Mouse (Mus musculus): Measurements from ENCODE around the gene Rundc3a. TPM values are rescaled to one million over a fixed set of nuclear protein-coding genes. Genes with fewer than 3 reads are reported as not detected.
"Not testable (repeated sequence)": the region's sequence is repeated elsewhere in the genome, so short reads cannot be mapped to it uniquely, and the experiment has no call there.

Gene Rundc3a
- polyA plus RNA-seq, 1 experiment from 2014 or later: 1.8 TPM

DNA sequence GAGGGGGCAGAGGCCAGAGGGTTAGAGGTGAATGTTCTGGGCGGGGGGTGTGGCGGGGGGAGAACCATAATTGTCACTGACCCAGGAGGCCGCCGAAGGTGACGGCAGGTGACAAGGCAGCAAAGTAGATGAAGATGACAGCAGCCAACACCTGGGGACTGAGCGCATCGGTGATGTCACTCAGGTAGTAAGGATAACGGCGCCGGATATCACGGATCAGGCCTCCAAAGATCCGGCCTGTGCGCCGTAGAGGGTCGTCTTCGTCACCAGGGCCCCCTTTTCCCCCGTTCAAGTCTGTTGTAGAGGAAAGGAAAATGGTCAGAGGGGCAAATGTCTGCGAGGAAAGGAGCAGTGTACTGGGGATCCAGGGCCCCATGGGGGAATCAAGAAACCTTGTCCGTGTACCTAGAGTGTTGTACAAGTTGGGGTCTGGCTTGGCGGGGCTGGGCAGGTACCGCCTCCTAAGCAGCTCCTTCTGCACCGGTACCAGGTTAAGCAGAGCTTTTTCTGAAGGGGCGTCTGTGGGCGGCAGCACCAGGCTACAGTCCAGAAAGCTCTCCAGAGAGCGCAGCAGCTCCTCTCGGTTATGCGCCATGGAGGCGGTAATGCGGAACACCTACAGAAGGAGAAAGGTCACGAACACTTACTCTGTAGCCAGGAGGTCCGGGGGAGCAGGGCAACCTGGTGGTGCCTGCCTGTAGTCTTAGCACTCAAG is 36.4 kb upstream of the Rundc3a start:
- 54% methylated on average over 31 of the region's 31 CpGs for WGBS
- peaks cover 73% of the 10 kb centered on the region for H3K27me3 ChIP-seq (ENCODE audit: insufficient read depth, poor library complexity, severe bottlenecking)

DNA sequence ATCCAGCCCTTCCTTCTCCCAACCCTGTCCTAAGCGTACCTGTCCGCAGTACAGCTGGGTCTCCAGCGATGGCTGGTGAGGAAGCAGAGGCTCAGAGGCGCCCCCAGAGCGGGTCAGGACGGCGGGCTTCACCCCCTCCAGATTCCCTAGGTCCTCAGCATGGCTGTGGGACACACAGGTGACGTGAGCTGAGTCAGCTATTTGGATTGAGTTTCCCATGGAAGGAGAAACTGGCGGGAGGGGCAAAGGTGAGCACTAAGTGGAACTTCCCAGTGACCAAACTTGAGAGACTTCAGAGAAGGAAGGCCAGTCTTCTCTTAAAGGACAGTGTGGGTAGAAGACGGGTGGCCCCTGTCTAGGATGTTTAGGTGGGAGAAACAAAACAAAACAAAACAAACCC is 34.8 kb upstream of the Rundc3a start:
- 59% methylated on average over 10 of the region's 10 CpGs for WGBS
- H3K36me3 ChIP-seq: no peaks in the 10 kb centered on the region
- H3K4me3 ChIP-seq: no peak overlapping the region
- H3K27me3 ChIP-seq (ENCODE audit: insufficient read depth, poor library complexity, severe bottlenecking): peaks cover 70% of the 10 kb centered on the region
- no peaks in the 10 kb centered on the region for H3K9me3 ChIP-seq
- no peaks in the 10 kb centered on the region; the same call in 1 of the 2 replicates for H3K4me1 ChIP-seq
- no peak for DNase-seq (ENCODE audit: low spot score)
- no peak overlapping the region for H3K27ac ChIP-seq

More for the DNA sequence above, 36.4 kb upstream of the Rundc3a start:
- Histone ChIP-seq H3K36me3 (0 out of 2 replicates have a peak, but pooled peaks cover 3% of the 10 kb centered on the region), H3K4me3 (no peak overlapping the region), H3K9me3 (no peaks in the 10 kb centered on the region), H3K27ac (no peak overlapping the region), H3K4me1 (no peaks in the 10 kb centered on the region; the same call in 1 of the 2 replicates)
- no peak for DNase-seq (ENCODE audit: low spot score)

DNA sequence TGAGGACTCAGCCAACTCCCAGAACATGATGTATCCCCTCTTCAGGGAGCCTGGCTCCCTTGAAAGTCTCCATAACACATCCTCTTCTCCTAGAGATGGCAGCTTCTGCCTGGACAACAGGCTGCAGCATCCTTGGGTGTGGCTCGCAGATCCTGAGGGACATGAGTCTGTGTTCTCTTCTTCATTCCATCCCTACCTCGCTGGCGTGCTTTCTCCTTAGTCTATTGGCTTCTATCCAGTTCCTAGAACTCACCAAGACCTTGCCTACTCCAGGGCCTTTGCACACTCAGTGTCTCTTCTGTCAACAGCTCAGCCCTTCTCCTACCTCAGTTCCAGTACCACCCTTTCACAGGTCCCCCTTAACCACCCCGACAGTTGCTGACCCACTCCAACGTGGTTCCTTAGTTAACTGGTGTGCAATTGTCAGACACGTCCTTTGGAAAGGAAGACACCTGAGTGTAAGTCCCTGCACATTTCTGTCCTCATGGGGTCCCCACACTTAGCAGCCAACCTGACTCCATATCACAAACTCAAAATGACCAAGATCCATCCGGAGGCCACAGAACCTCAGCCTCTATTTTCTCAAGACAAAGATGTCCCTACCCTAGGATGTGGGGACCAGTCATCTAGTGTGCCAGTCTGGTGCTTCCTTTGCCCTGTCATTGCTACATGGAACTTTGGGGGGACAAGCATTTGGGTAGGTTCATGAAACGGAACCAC is 31.3 kb upstream of the Rundc3a start:
- H3K36me3 ChIP-seq: no peaks in the 10 kb centered on the region
- H3K27ac ChIP-seq: peak overlapping the region; percentile 69; the same call in 1 of the 2 replicates
- H3K27me3 ChIP-seq (ENCODE audit: insufficient read depth, poor library complexity, severe bottlenecking): peaks cover 59% of the 10 kb centered on the region
- H3K9me3 ChIP-seq: no peaks in the 10 kb centered on the region
- H3K4me1 ChIP-seq: peaks cover 8% of the 10 kb centered on the region; the same call in 1 of the 2 replicates
- DNase-seq (ENCODE audit: low spot score): no peak
- H3K4me3 ChIP-seq: peak overlapping the region; percentile 47
- 75% methylated on average over 8 of the region's 8 CpGs for WGBS

DNA sequence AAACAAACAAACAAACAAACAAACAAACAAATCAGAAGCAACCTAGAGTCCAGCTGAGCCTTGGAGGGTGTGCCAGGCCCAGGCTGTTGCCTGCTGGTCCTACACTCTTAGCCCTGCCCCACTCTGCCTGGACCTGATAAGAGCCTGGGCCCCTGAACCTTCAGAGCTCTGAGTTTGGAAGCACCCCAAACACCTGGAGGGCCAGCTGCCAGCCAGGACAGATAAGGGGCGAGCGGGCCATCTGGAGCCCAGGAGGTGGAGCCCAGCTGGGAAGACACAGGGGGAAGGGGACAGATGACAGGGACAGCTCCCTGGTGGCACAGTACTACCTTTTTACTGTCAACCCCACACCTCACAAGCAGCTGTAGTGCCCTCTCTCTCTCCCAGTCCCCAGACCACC is 29.6 kb upstream of the Rundc3a start:
- Histone ChIP-seq H3K9me3 (no peaks in the 10 kb centered on the region), H3K4me1 (peaks cover 8% of the 10 kb centered on the region; the same call in 1 of the 2 replicates), H3K36me3 (no peaks in the 10 kb centered on the region), H3K27ac (peak overlapping the region; percentile 78; the same call in 1 of the 2 replicates), H3K4me3 (peak overlapping the region; percentile 47), H3K27me3 (ENCODE audit: insufficient read depth, poor library complexity, severe bottlenecking) (peaks cover 42% of the 10 kb centered on the region)
- DNase-seq (ENCODE audit: low spot score): peak; percentile 96
- WGBS: 21% methylated on average over 2 of the region's 2 CpGs

DNA sequence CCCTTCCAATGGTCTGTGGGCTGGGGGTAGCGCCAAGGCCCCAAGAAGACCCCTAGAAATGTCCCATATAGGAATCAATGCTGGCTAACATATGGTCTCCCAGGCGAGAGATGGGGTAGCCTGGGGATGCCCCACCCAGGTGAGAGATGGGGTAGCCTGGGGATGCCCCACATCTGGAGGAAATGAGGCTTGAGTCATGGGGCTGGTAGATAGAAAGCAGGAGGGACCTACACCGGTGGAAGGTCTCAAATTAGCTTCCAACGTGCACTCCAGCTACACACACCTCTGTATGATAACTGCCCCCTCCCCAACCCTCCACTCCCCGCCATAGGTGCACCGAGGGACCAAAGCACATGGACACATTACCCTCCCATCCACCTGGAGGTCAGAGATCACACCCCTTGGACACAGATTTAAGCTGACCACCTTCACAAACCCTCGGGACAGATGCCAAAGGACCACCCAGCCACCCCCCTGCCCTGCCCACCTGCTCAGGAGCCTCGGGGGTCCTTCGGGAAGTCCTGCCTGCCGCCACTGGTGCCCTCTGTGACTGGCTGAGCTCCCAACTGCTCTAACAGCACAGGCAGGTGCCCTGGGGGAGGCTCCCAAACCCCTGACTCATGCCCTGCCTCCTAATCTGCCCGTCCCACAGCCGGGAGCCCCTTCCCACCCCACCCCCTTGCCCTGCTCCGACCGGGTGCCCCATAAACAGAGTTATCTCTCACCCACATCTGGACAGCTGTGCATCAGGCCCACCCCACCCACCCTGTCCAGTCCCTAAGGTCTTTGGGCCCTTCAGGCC is 28.4 kb upstream of the Rundc3a start:
- peak; percentile 95 for DNase-seq (ENCODE audit: low spot score)
- Histone ChIP-seq H3K4me3 (peak overlapping the region; percentile 47), H3K9me3 (no peaks in the 10 kb centered on the region), H3K27me3 (ENCODE audit: insufficient read depth, poor library complexity, severe bottlenecking) (peaks cover 36% of the 10 kb centered on the region), H3K27ac (peak overlapping the region; percentile 78), H3K36me3 (no peaks in the 10 kb centered on the region), H3K4me1 (peaks cover 16% of the 10 kb centered on the region)
- WGBS: 66% methylated on average over 14 of the region's 14 CpGs

DNA sequence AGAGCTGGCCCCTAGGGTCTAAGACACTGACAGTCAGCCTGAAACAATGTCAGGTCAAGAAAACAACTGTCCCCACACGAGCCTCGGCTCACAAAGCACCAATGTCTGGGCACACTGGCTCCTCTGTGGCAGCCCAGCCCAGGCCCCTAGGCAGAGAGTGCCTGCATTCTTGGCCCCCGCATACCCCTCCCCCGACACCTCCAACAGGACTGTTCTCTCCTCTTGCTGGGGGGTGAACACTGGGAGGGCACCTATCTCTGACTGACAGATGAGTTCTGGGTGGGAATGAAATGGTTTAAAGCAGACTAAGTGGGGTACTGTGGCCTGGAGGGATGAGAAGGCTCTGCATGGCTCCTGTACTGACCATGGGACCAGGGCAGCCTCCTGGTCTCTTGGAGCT is 27.5 kb upstream of the Rundc3a start:
- H3K27me3 ChIP-seq (ENCODE audit: insufficient read depth, poor library complexity, severe bottlenecking): peaks cover 36% of the 10 kb centered on the region
- WGBS: 33% methylated on average over 4 of the region's 4 CpGs
- no peaks in the 10 kb centered on the region for H3K9me3 ChIP-seq
- H3K4me3 ChIP-seq: no peak overlapping the region
- peaks cover 18% of the 10 kb centered on the region for H3K4me1 ChIP-seq
- H3K36me3 ChIP-seq: no peaks in the 10 kb centered on the region
- peak overlapping the region; percentile 78; the same call in 1 of the 2 replicates for H3K27ac ChIP-seq
- DNase-seq (ENCODE audit: low spot score): no peak

DNA sequence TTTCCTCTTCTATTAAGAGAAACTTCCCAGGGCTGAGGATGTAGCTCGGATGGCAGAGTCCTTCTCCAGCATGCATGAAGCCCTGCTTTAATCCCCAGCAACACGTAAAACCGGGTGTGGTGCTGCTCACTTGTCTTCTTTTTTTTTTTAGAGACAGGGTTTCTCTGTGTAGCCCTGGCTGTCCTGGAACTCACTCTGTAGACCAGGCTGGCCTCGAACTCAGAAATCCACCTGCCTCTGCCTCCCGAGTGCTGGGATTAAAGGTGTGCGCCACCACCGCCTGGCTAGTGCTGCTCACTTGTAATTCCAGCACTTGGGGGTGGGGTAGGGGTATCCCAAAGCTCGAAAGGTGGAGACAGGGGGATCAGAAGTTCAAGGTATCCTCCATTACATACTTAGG is 27.1 kb upstream of the Rundc3a start, which contains the start of gene Slc4a1:
Slc4a1 (minus strand) TSS at position 101 of the 400 bp plus-strand sequence.
- Histone ChIP-seq H3K27me3 (ENCODE audit: insufficient read depth, poor library complexity, severe bottlenecking) (peaks cover 34% of the 10 kb centered on the region), H3K4me1 (peaks cover 18% of the 10 kb centered on the region), H3K27ac (peak within 1 kb of the TSS; percentile 78), H3K4me3 (0 out of 2 replicates have a peak within 1 kb of the TSS, but pooled peaks have one; percentile 47)
- H3K36me3 ChIP-seq; DNase-seq (ENCODE audit: low spot score); H3K9me3 ChIP-seq: not testable (repeated sequence)
- 73% methylated on average over 8 of the region's 8 CpGs for whole genome bisulfite sequencing

DNA sequence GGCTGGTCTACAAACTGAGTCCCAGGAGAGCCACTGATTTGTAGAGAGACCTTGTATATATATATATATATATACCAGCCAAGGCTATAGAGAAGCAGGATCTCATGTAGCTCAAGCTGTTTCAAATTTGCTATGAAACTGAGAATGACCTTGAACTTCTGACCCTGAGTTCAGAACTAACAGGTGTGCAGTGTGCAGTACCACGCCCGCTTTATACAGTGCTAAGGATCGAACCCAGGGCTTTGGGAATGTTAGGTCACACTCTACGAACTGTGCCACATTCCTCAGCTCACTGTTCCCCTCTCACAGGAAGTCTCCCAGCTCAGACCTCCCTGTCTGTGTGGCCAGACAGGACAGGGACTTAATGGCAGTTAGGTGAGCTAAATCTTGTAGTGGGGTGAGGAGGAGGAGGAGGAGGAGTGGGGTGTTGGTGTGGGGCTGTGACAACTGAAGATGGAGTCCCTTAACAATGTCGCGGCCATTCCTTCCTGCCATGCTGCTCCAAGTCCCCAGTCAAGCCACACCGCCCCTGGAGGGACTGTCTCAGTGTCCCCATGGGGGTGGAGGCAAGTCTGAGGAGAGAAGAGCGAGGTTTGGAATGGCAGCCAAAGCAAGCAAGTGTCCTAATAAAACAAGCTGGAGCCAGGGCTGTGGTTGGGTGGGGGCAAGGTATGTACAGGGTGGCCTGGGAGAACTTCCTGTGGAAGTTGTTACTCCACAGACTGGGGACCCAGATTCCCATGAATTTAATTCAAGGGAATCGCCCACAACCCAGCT is 25.5 kb upstream of the Rundc3a start:
- no peaks in the 10 kb centered on the region for H3K9me3 ChIP-seq
- no peak for DNase-seq (ENCODE audit: low spot score)
- H3K27ac ChIP-seq: peak overlapping the region; percentile 22; the same call in 1 of the 2 replicates
- H3K4me3 ChIP-seq: no peak overlapping the region
- 75% methylated on average over 9 of the region's 9 CpGs for WGBS
- peaks cover 23% of the 10 kb centered on the region for H3K27me3 ChIP-seq (ENCODE audit: insufficient read depth, poor library complexity, severe bottlenecking)
- no peaks in the 10 kb centered on the region for H3K36me3 ChIP-seq
- H3K4me1 ChIP-seq: peaks cover 20% of the 10 kb centered on the region

DNA sequence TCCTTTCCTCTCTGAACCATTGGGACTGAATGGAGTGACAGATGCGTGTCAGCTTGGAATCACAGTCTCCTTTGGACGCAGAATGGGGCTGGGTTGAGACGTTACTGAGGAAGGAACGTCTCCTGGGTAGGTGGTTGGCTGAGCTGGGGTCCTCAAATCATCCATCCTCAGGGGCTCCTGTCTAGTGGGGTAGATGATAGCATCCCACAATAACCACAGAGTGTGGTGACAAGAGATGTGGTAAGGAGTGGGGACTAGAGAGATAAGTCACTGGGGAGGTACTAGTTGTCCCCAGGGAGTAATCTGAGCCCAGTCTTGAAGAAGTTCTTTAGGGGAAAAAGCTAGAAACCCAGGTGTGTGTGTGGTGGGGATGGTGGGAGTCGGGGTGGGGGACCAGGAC is 24.9 kb upstream of the Rundc3a start:
- no peak for DNase-seq (ENCODE audit: low spot score)
- no peaks in the 10 kb centered on the region for H3K9me3 ChIP-seq
- peak overlapping the region; percentile 22; the same call in 1 of the 2 replicates for H3K27ac ChIP-seq
- no peak overlapping the region for H3K4me3 ChIP-seq
- peaks cover 25% of the 10 kb centered on the region for H3K4me1 ChIP-seq
- 73% methylated on average over 5 of the region's 5 CpGs for WGBS
- H3K36me3 ChIP-seq: no peaks in the 10 kb centered on the region
- H3K27me3 ChIP-seq (ENCODE audit: insufficient read depth, poor library complexity, severe bottlenecking): peaks cover 24% of the 10 kb centered on the region; the same call in 1 of the 2 replicates

DNA sequence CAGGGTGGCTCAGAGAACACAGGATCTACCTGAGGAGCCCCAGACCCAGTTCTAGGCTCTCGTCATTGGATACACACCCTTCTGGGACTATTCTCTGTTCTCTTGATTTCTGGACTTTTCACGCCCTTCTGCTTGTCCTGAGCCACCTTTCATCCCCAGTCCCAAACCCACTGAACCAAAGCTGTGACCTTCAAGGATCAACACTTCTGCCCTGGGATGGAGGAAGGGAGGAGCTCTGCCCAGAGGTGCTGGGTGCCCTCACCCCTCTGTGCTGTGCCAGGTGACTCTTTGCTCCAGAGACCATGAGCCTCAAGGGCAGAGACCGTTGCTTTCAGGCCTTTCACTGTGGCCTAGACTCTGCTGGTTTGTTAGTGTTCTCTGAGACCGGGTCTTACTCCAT is 23.9 kb upstream of the Rundc3a start:
- Histone ChIP-seq H3K4me3 (no peak overlapping the region), H3K4me1 (peaks cover 24% of the 10 kb centered on the region), H3K9me3 (no peaks in the 10 kb centered on the region), H3K27ac (peak overlapping the region; percentile 65; the same call in 1 of the 2 replicates), H3K27me3 (ENCODE audit: insufficient read depth, poor library complexity, severe bottlenecking) (peaks cover 29% of the 10 kb centered on the region), H3K36me3 (no peaks in the 10 kb centered on the region)
- WGBS: 83% methylated on average over 4 of the region's 4 CpGs
- no peak for DNase-seq (ENCODE audit: low spot score)

DNA sequence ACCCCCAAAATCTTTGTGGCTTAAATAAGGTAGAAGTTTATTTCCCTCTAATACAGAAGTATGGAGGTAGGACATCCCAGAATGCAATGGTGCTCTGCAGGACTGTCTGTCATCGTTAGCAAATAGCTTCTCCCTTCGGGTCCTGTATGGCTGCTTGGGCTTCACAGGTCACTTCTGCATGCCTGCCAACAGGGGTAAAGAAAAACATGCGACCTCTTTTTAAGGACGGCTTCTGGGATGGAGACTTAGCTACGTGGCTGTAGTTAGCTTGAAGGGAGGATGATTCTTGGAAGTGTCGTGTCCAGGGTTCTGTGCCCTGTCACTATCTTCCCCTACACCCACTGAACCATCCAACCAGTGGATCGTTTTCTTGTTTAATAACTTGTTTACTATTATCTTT is 22.9 kb upstream of the Rundc3a start:
- Histone ChIP-seq H3K4me3 (no peak overlapping the region), H3K4me1 (peaks cover 30% of the 10 kb centered on the region), H3K9me3 (no peaks in the 10 kb centered on the region), H3K27me3 (ENCODE audit: insufficient read depth, poor library complexity, severe bottlenecking) (peaks cover 28% of the 10 kb centered on the region), H3K36me3 (no peaks in the 10 kb centered on the region), H3K27ac (peak overlapping the region; percentile 65; the same call in 1 of the 2 replicates)
- peak; percentile 68 for DNase-seq (ENCODE audit: low spot score)
- 46% methylated on average over 7 of the region's 7 CpGs for WGBS
